Mouse (Mus musculus) gastrocnemius, adult 18-20 months (tissue): Measurements from ENCODE around the gene Ino80. TPM values are rescaled to one million over a fixed set of nuclear protein-coding genes. Genes with fewer than 3 reads are reported as not detected.

ENCODE experiments used
- DNase-seq: peaks from one replicate; pipeline ENCODE4 v3.0.0; 2021; ENCODE audit warnings: low spot score
- total RNA-seq, 2 experiments: library from RNA; stranded (reverse); gene quantifications; 2 replicates each; pipeline ENCODE4 v1.2.3; 2021

The Ino80 gene
- total RNA-seq, 2 experiments from 2014 or later, result 11.2 to 12.1 TPM

- DNase-seq, result peak; percentile 94
These were observed 121.8 kb downstream of the Ino80 start for GRCm38 (mm10) chr2:119355651-119356050.

GRCm38 (mm10) chr2:119355089-119355488 is 122.4 kb downstream of the Ino80 start:
- peak; percentile 94 for DNase-seq

- no peak for DNase-seq
These were observed 123.8 kb downstream of the Ino80 start for GRCm38 (mm10) chr2:119353707-119354106.

- peak; percentile 93 for DNase-seq
These were observed 126.7 kb downstream of the Ino80 start, which contains the start of gene Chac1 for GRCm38 (mm10) chr2:119350555-119351486. Chac1 (plus strand) TSS chr2:119351229.

- no peak for DNase-seq
These were observed 132.8 kb downstream of the Ino80 start for GRCm38 (mm10) chr2:119344537-119345138.

- DNase-seq, result peak; percentile 93
These were observed 139.8 kb downstream of the Ino80 start for GRCm38 (mm10) chr2:119337425-119338265.

GRCm38 (mm10) chr2:119336470-119336869 is 141.0 kb downstream of the Ino80 start:
- no peak for DNase-seq

GRCm38 (mm10) chr2:119336002-119336401 is 141.5 kb downstream of the Ino80 start:
- DNase-seq, result no peak

- DNase-seq, result no peak
These were observed 142.0 kb downstream of the Ino80 start for GRCm38 (mm10) chr2:119335535-119335934.

- DNase-seq, result no peak
These were observed 142.4 kb downstream of the Ino80 start for GRCm38 (mm10) chr2:119334964-119335525.

- no peak for DNase-seq
These were observed 143.4 kb downstream of the Ino80 start for GRCm38 (mm10) chr2:119334135-119334534.

- no peak for DNase-seq
These were observed 145.3 kb downstream of the Ino80 start for GRCm38 (mm10) chr2:119332177-119332661.

- DNase-seq, result no peak
These were observed 146.7 kb downstream of the Ino80 start for GRCm38 (mm10) chr2:119330795-119331194.

GRCm38 (mm10) chr2:119329123-119329817 is 148.2 kb downstream of the Ino80 start:
- no peak for DNase-seq

GRCm38 (mm10) chr2:119328546-119328945 is 148.9 kb downstream of the Ino80 start:
- DNase-seq, result no peak

- DNase-seq, result no peak
These were observed 149.5 kb downstream of the Ino80 start for GRCm38 (mm10) chr2:119327942-119328526.

GRCm38 (mm10) chr2:119327102-119327480 is 150.4 kb downstream of the Ino80 start:
- DNase-seq, result peak; percentile 40

- DNase-seq, result no peak
These were observed 151.1 kb downstream of the Ino80 start for GRCm38 (mm10) chr2:119326161-119327101.

GRCm38 (mm10) chr2:119325568-119326143 is 151.8 kb downstream of the Ino80 start, which contains the start of gene Dll4:
Dll4 (plus strand) TSS chr2:119325784.
- DNase-seq, result no peak
